Mouse (Mus musculus): ENCODE measurements around the gene Hoxa7.

Hoxa7 gene

DNA sequence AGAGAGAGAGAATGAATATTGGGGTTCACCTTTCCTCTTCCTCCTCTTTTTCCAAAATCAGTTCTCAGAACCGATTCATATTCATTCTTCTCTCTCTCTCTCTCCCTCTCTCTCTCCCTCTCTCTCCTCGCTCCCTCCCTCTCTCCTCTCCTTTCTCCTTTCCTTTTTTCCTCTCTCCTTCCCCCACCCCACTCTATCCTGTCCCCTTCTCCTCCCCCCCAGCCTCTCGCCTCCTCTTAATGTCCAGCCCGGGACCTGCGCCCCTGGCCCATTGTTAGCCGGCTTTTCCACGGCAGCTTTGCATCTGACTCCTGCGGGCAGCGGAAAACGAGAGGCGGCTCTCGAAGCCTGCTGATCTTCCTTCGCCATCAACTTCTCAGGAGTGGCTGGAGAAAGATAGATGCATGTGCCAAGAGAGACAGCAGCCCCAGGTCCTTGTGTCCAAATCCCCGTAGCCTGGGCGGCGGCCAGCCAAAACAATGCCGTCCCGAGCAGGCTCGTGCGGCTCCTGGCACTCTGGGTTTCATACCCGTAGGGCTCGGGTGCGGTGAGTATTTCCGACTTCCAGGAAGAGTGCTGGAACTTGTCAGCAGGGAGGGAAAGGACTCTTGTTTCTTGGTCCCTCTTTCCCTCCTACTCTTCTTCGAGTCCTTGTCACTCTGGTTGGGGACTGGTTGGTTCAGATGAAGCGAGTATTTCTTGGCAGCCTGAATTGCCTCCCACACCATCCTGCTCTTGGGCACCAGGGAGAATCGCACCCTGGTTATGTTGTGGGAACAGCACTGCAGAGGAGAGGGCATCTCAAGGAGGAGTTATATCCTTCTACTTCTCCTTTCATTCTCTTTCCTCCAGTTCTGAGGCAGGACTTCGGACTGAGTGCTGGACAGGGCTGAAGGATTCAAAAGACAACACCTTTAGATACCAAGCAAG is 55.9 kb downstream of the Hoxa7 start:
- in situ Hi-C loops (cut with MboI; ENCODE audit: low pct_unique_long_range_greater_than_20kb in 1 of 2, low sequenced_read_pairs in 2 of 2, unreplicated experiment in 1 of 2): loop anchor here in 1 of 2 experiments (5.0 kb wide), 1 partner anchor 82 kb away; the partner anchor contains the start of gene Hoxa11

DNA sequence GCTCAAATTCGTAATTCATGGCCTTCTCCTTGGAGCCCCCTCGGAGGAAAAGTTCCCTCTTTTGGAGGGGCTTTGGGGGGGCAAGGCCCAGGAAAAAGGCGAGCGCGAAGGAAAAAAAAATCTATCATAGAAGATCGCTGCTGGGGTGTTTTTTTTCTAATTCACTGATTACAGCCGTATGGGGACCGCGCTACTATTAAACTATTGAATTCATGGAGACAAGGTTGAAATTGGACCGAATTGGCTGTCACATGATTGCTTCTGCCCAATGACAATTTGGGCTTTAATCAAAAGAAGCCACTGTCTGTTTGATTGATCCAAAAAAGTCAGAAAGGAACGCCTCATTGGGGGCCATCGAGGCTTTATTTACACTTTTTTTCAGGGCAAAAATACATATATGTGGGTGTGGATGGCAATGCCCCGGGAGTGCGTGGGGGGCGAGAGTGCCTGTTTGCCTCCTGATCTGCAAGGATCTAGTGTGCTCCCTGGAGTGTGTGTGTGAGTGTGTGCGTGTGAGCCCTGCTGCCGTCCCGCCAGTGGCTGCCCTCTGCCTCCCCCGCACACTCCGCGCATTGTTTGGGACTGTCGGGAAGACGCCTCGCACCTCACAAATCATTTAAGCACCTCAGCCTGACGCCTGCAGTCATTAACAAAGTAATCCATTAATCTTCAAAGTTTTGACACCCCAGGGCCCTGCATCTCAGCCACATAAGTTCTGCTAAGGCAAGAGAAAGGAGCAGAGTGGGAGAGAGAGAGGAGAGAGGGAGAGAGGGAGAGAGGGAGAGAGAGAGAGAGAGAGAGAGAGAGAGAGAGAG is 56.8 kb downstream of the Hoxa7 start, which contains the start of gene Hoxa2:
Gene Hoxa2, minus strand, starts transcription at position 206 of the 815 bp plus-strand sequence.
- in situ Hi-C loops (cut with MboI; ENCODE audit: low pct_unique_long_range_greater_than_20kb in 1 of 2, low sequenced_read_pairs in 2 of 2, unreplicated experiment in 1 of 2): loop anchor here in 1 of 2 experiments (5.0 kb wide), 1 partner anchor 82 kb away; the partner anchor contains the start of gene Hoxa11

Data from mouse embryonic stem cell (cell line).